Mouse (Mus musculus) heart, adult 2 months (tissue): ENCODE data around the gene Stmn3. TPM values are rescaled to one million over a fixed set of nuclear protein-coding genes. Genes with fewer than 3 reads are reported as not detected.

Experiments used
- DNase-seq, 2 experiments: peaks; one replicate each; pipeline ENCODE4 v3.0.0; 2021
- H3K27ac ChIP-seq: fragments of 200-600 bp; 2 replicates; pipeline ENCODE4 v1.8.1; 2022
- H3K27me3 ChIP-seq: fragments of 200-500 bp; 2 replicates; pipeline ENCODE4 v1.6.1; 2012; ENCODE audit warnings: mild to moderate bottlenecking, low read length, inconsistent platforms, mixed read lengths; ENCODE audit not compliant: control insufficient read depth, insufficient read depth
- H3K36me3 ChIP-seq: fragments of 200-500 bp; 2 replicates; pipeline ENCODE4 v1.6.1; 2012; ENCODE audit warnings: low read length, inconsistent platforms; ENCODE audit not compliant: control insufficient read depth, insufficient read depth
- H3K4me1 ChIP-seq: fragments of 200-500 bp; 2 replicates; pipeline ENCODE4 v1.6.1; 2011; ENCODE audit warnings: low read length; ENCODE audit not compliant: control insufficient read depth, insufficient read depth
- H3K4me3 ChIP-seq: fragments of 200-600 bp; 2 replicates; pipeline ENCODE4 v1.8.1; 2022
- H3K79me2 ChIP-seq: fragments of 200-500 bp; replicated peaks from 2 replicates; pipeline ENCODE4 v1.6.1; 2012; ENCODE audit warnings: mild to moderate bottlenecking, inconsistent platforms, low read length, moderate library complexity, mixed read lengths; ENCODE audit not compliant: control insufficient read depth, insufficient read depth
- H3K9ac ChIP-seq: fragments of 200-500 bp; 2 replicates; pipeline ENCODE4 v1.6.1; 2012; ENCODE audit warnings: low read depth, mild to moderate bottlenecking, control low read depth, inconsistent platforms, low read length, mixed read lengths
- CTCF ChIP-seq: fragments of 200-600 bp; IDR thresholded peaks from 2 replicates; pipeline ENCODE4 v1.8.1; 2022; ENCODE audit warnings: antibody characterized with exemption, mild to moderate bottlenecking, moderate library complexity
- EP300 ChIP-seq: fragments of 200-500 bp; IDR thresholded peaks from 2 replicates; pipeline ENCODE4 v1.6.1; 2011; ENCODE audit warnings: low read depth, low read length, control low read depth; ENCODE audit not compliant: insufficient read depth
- POLR2A ChIP-seq: fragments of 200-500 bp; IDR thresholded peaks from 2 replicates; pipeline ENCODE4 v1.6.1; 2011; ENCODE audit warnings: mild to moderate bottlenecking, low read depth, low read length, control low read depth; ENCODE audit not compliant: insufficient read depth
- WGBS: fragments of 180-500 bp; shearing (Covaris S2); methylation state at CpG from one replicate; pipeline ENCODE4 v1.1.7; 2018; 5-methylcytosine and 5-hydroxymethylcytosine counted together
- intact Hi-C: fragments of 180-260 bp; cut with DNase I; formaldehyde crosslinking; loops from one replicate; pipeline ENCODE4 v1.15.1; 2025
- polyA plus RNA-seq: library from polyadenylated mRNA; depleted of rRNA; stranded (reverse); fragments of >200 nt; gene quantifications from 2 replicates; pipeline ENCODE4 v1.2.3, GENCODE M21; 2012; rRNA removed
- total RNA-seq, 2 experiments: library from RNA; stranded (reverse); gene quantifications; 2 replicates each; pipeline ENCODE4 v1.2.3; 2021

The Stmn3 gene
- total and polyA plus RNA-seq, 3 experiments = 0.29 to 0.37 (median 0.32) TPM

DNA sequence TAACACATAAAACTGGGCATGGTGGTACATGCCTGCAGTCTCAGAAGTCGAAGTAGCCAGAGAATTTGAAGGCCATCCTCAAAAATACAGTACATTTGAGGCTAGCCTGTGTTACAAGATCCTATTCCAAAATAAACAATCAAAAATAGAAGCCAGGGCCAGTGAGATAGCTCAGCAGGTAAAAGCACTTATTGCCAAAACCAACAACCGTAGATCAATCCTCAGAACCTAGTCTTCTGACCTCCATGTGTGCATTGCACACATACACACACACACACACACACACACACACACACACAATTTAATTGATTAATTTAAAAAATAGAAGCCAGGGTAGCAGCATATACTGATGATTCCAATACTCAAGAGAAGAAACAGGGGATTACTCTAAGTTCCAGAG lies 47.5 kb downstream of the Stmn3 start:
- Histone ChIP-seq H3K36me3 (peaks cover 15% of the 10 kb centered on the region), H3K4me1 (no peaks in the 10 kb centered on the region), H3K4me3 (no peak overlapping the region), H3K27ac (no peak overlapping the region), H3K9ac (no peak overlapping the region), H3K79me2 (no peaks in the 10 kb centered on the region; the same call in 1 of the 2 replicates), H3K27me3 (no peaks in the 10 kb centered on the region)
- no peak for DNase-seq
- WGBS = 90% methylated on average over 2 of the region's 2 CpGs
- TF ChIP-seq POLR2A = no peak
- TF ChIP-seq EP300 = no peak
- no peak for TF ChIP-seq CTCF
- intact Hi-C loops = no loop called here

Other genes with a start within 250 kb of the Stmn3 start
- under 1 TPM in 1 of 2 experiments, not detected in 1; 0.05 TPM for gene Kcnq2, start 179.2 kb downstream of the Stmn3 start, total RNA-seq
- 0.23 TPM in 2 replicates for gene Kcnq2, start 179.2 kb downstream of the Stmn3 start, polyA plus RNA-seq
- gene Eef1a2, start 157.5 kb downstream of the Stmn3 start, total RNA-seq = 1,000 to 10,000 TPM; 1,434 to 1,646 TPM
- gene Eef1a2, start 157.5 kb downstream of the Stmn3 start, polyA plus RNA-seq = 1,031 and 1,150 TPM in 2 replicates
- 10 to 100 TPM; 47.5 to 57.7 TPM for gene Ppdpf, start 127.3 kb downstream of the Stmn3 start, total RNA-seq
- 81.2 and 82.4 TPM in 2 replicates for gene Ppdpf, start 127.3 kb downstream of the Stmn3 start, polyA plus RNA-seq
- gene Ptk6, start 111.7 kb downstream of the Stmn3 start, total RNA-seq = under 1 TPM in 1 of 2 experiments, not detected in 1; 0.07 TPM
- 0.03 TPM in 1 of 2 replicates, not detected in the other for gene Ptk6, start 111.7 kb downstream of the Stmn3 start, polyA plus RNA-seq
- under 1 TPM; 0.44 to 0.59 TPM for gene Srms, start 101.3 kb downstream of the Stmn3 start, total RNA-seq
- 0.59 and 1.3 TPM in 2 replicates for gene Srms, start 101.3 kb downstream of the Stmn3 start, polyA plus RNA-seq
- gene Fndc11, start 94.5 kb downstream of the Stmn3 start, total RNA-seq = not detected
- 0.29 and 0.43 TPM in 2 replicates for gene Fndc11, start 94.5 kb downstream of the Stmn3 start, polyA plus RNA-seq
- gene Helz2, start 72.5 kb downstream of the Stmn3 start, total RNA-seq = 10 to 100 TPM in 1 of 2 experiments, 1 to 10 TPM in 1; 9.2 to 11.2 TPM
- 14.1 and 19.4 TPM in 2 replicates for gene Helz2, start 72.5 kb downstream of the Stmn3 start, polyA plus RNA-seq
- gene Gmeb2, start 26.5 kb downstream of the Stmn3 start, total RNA-seq = 10 to 100 TPM in 1 of 2 experiments, 1 to 10 TPM in 1; 8.5 to 10.2 TPM
- 9.4 and 12.7 TPM in 2 replicates for gene Gmeb2, start 26.5 kb downstream of the Stmn3 start, polyA plus RNA-seq
- 10 to 100 TPM in 1 of 2 experiments, 1 to 10 TPM in 1; 8.3 to 10.6 TPM for gene Rtel1, start 5.2 kb upstream of the Stmn3 start, total RNA-seq
- 21.9 and 29.6 TPM in 2 replicates for gene Rtel1, start 5.2 kb upstream of the Stmn3 start, polyA plus RNA-seq
- 10 to 100 TPM; 18.7 to 18.9 TPM for gene Zgpat, start 50.4 kb upstream of the Stmn3 start, total RNA-seq
- gene Zgpat, start 50.4 kb upstream of the Stmn3 start, polyA plus RNA-seq = 21.0 and 31.5 TPM in 2 replicates
- gene Arfrp1, start 50.9 kb upstream of the Stmn3 start, total RNA-seq = 10 to 100 TPM; 50.7 to 52.3 TPM
- gene Arfrp1, start 50.9 kb upstream of the Stmn3 start, polyA plus RNA-seq = 42.3 and 69.5 TPM in 2 replicates
- 1 to 10 TPM; 5.0 to 5.2 TPM for gene Lime1, start 65.6 kb upstream of the Stmn3 start, total RNA-seq
- gene Lime1, start 65.6 kb upstream of the Stmn3 start, polyA plus RNA-seq = 21.7 and 21.8 TPM in 2 replicates
- 10 to 100 TPM; 10.7 to 13.2 TPM for gene Zbtb46, start 144.9 kb upstream of the Stmn3 start, total RNA-seq
- 8.3 and 14.9 TPM in 2 replicates for gene Zbtb46, start 144.9 kb upstream of the Stmn3 start, polyA plus RNA-seq
- not detected for gene Abhd16b, start 178.7 kb upstream of the Stmn3 start, total RNA-seq
- gene Abhd16b, start 178.7 kb upstream of the Stmn3 start, polyA plus RNA-seq = not detected in 2 replicates
- 10 to 100 TPM; 56.8 to 58.7 TPM for gene Tpd52l2, start 182.6 kb upstream of the Stmn3 start, total RNA-seq
- 61.1 and 93.6 TPM in 2 replicates for gene Tpd52l2, start 182.6 kb upstream of the Stmn3 start, polyA plus RNA-seq
- 10 to 100 TPM; 62.3 to 71.5 TPM for gene Dnajc5, start 206.0 kb upstream of the Stmn3 start, total RNA-seq
- 43.4 and 68.9 TPM in 2 replicates for gene Dnajc5, start 206.0 kb upstream of the Stmn3 start, polyA plus RNA-seq